Mouse (Mus musculus) kidney, postnatal 10 days (tissue): Measurements from ENCODE around the gene Foxp1.
A peak's percentile ranks its signal among the peaks of the same experiment; 100 is the strongest.

Experiments
- DNase-seq: peaks from one replicate; pipeline ENCODE4 v3.0.0; 2021; ENCODE audit warnings: mixed read lengths

Gene Foxp1

GRCm38 (mm10) chr6:99322132-99322904 lies 200.2 kb downstream of the Foxp1 start:
- no peak for DNase-seq

DNA sequence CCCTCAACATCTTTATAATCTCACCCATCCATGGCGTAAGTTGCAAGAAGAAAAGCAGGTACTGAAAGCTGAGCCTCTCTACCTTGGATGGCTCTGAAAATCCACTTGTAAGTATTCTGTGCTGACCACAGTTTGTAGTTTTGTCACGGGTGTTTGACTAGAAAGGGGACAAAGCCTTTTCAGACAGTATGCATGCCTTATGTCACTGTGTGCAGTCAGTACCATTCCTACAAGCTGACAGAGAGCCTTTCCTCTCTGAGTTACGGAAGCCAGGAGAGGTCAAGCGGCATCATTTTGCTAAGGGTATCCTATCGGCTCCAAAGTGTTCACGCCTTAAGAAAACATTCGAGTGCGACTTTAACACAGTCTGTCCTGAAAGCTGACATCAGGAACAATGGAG lies 202.1 kb downstream of the Foxp1 start:
- no peak for DNase-seq

DNA sequence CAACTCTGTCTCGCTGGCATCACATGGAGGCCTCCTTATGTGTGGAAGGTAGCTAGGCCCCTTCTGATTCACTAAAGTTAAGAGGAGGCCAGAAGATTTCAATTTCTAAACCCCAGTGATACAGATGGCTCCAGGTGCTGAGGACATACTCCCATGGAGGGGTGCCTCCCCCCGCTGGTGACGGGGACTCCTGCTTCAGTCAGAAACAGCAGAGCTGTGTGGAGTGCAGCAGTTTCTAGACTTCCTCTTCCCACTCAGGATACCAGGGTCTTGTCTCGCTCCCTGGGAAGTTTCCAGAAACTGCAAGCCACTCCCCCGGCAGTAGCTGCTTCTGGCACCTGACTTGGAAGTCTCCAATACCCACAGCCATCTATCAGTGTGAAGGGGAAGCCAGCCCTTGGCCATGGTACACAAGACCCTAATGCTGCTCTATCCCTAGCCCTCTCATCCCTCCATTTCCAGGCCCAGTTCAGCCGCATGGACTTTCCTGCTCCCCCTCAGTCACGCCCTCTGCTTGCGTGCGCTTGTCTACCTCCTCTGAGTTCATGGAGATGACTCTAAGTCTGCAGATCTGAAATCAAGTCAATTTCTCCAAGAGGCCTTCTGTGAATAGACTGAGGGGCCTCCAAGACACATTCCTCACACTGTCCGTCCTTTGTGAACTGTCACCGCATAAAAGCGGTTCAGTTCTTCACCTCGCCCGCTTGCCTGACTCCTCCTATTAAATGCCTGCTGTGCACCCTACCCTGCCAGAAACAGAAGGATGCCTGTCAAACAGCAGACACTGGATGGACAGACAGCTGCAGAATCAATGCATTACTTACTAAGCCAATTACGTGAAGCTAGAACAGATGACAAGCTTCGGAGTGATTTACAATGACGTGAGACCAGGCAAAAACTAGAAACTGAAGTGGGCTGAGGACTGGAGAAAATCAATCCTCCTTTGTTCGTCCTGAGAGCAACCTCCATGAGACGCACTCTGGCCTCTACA lies 202.8 kb downstream of the Foxp1 start:
- DNase-seq = no peak

DNA sequence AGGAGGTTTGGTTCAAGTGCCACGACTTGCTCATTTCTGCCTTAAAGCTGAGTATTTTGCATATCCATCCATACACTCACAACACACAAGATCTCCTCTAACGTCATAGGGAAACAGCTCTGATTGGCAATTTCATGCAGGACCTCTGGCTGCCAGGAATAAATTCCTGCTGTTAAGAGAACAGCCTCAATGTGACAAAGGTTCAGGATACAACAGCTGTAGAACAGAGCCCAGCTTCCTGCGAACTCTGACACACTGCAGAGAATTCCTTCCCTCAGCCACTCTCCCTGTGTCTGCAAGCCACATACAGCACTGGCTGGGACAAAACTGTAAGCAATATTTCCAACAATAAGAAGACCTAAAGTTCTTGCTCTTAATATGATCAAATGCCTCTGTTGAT lies 207.8 kb downstream of the Foxp1 start:
- DNase-seq = peak; percentile 38

DNA sequence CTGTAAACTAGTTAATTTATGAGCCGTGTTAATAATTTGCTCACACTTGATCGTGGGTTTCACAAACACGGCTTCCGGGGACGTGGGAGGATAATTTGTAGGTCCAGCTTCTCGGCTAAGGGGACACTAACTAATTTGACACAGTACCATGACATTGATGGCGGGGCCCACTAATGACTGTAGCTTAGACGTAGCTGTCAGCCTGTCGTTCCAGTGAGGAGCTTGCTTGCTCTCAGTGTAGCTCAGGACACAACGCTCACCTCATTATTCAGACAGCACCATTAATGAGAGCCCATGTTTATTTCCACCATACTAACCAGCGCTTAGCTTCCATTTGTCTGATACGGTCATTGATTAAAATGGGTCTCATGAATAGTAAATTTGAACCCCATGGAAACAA lies 212.0 kb downstream of the Foxp1 start:
- no peak for DNase-seq

DNA sequence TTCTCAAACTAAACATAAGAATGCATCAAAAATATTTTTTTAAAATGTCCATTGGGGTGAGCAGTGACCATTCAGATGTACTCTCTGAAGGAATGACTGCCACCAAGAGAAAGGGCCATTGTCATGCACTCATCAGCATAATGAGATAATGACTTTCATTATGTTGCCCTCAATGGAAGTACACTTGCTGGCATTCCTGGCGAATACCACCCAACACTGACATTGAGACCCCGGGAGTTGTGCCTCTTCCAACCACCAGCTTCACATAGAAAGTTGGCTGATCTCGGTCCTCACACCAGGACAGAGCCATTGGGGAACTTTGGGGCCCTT lies 212.4 kb downstream of the Foxp1 start:
- DNase-seq = no peak

DNA sequence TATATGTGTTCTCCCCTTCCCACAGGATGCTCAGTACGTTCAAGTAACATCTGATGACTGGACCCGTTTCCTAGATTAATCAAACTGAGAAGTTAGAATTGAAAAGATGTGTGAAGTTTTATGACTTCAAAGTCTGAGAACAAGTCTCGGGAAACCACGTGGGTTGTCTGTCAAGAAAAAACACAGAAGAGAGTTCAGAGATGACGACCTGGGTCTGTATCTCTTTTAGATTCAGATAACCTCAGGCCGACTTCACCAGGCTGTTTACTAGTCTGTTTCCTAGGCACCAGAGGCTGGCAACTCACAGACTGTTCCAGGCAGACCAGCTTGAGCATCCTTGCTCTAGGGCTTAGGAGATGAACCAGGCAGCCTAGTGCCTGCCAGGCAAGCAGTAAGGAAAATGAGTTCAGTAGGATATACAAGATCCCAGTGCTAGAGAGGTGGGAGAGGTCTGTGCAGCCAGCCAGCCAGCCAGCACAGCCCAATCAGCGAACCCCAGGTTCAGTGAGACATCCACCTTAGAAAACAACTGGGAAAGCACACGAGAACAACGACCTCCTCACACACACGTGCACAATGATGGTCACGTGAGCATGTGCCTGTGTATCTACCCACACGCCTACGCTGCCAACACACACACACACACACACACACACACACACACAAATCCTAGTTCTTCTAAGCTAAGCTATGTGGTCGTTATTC lies 212.9 kb downstream of the Foxp1 start:
- no peak for DNase-seq

- no peak for DNase-seq
Observed at GRCm38 (mm10) chr6:99305751-99306150, 216.8 kb downstream of the Foxp1 start.

DNA sequence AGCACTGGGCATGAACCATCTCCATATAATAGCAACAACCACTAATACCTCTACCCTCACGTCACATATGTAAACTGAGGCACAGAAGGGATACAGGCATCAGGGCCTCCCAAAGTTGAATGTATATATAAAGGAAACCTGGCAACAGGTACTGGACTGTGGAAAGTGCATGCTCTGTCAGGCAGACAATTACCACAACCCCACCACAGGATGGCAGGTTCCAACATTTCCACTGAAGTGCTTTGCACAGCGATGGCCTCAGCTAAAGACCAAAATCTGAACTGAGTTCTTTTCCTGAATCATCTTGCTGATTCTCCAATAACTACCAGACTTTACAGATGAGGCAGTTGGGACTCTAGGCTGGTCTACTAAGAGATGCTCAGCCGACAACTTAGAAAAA lies 217.3 kb downstream of the Foxp1 start:
- no peak for DNase-seq

DNA sequence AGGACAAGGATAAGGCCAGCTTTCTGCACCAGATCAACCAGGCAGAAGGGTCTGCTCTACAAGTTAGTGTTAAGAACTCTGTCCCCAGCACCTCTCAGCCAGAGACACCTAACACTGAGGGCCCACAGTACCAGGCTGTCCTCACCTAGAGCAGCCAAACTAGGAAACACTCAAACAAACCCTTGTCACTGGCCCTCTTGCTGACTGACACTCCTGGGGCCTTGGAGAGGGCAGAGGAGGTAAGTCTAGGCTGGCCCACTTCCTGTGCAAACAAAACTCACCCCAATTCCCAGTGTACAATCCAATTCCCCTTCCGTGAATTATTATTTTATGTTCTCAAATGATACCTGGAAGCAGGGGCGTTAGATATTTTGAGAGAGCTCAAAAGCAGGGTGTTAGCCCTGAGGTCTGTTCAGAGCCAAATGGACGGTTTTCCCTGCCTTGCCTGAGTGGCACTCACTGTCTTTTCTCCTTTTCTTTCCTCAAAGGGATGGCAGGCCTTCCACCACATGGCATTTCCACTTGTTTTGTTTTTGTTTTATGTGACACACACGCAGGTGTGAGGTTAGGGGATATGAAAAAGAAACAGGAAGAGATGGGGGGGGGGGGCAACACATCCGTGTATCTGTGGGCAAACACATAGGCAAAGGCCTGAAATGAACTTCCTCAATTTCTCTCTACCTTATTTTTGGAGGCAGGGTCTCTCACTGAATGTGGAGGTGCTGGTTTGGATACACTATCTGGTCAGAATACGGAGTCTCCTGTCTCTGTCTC lies 219.7 kb downstream of the Foxp1 start:
- no peak for DNase-seq

DNA sequence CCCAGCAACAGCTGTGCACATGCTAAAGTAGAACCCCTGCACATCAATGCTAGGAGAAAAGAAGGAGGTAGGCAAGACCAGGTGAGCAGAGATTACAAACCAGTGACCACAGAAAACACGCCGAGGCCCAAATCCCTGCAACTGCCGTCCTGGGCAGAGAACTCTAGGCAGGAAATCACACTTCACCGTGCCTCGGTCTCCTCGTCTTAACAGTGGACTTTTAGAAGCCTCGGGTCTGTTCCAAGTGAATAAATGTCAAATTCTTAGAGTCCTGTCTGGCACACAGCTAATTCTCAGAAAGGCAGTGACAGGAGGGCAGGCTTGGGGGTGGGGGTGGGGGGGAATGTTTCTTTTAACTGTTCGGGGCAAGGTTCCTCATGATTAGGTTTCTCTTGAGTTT lies 220.6 kb downstream of the Foxp1 start:
- DNase-seq = no peak

- DNase-seq = no peak
Observed at GRCm38 (mm10) chr6:99300235-99300634, 222.3 kb downstream of the Foxp1 start.

GRCm38 (mm10) chr6:99299196-99299595 lies 223.3 kb downstream of the Foxp1 start:
- DNase-seq = no peak

- no peak for DNase-seq
Observed at GRCm38 (mm10) chr6:99297535-99297934, 225.0 kb downstream of the Foxp1 start.

DNA sequence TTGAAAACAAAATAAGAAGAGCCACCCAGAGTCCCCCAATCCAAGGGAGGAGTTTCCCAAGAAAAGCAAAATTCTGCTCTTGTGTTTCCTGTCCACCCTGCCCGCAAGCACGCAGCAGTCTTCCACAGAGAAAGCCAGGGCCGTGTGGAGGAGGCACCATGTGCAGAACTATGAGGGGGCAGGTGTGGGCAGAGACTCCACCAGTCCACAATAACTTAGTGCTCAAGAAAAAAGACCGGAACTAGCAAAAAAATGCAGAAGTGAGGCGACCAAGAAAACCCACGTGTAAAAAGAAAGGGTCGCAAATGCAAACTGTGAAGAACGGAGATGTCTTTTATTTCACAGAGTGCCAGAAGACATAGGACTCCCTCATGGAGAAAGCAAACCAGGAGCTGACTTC lies 227.0 kb downstream of the Foxp1 start:
- peak; percentile 20 for DNase-seq

- DNase-seq = no peak
Observed at GRCm38 (mm10) chr6:99289220-99289619, 233.3 kb downstream of the Foxp1 start.

- no peak for DNase-seq
Observed at GRCm38 (mm10) chr6:99285026-99285425, 237.5 kb downstream of the Foxp1 start.

DNA sequence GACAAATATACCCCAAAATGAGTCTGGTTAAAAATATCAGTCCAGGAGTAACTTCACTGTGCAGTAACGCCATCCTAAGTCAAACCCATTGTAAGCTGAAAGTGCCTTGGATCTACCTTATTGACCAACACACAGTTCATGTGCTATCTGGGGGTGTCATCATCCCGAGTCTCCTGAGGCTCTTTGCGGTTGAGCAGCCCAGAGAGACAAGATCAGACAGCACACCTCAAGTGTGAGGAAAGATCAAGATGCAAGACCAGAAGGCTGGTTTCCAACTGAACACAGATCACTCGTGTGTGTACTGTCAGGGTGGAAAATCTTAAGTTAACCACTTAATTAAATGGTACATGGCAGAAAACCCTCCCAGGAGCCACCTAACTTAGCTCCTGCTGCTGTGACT lies 238.5 kb downstream of the Foxp1 start:
- DNase-seq = no peak

GRCm38 (mm10) chr6:99282866-99283657 lies 239.5 kb downstream of the Foxp1 start:
- DNase-seq = no peak

DNA sequence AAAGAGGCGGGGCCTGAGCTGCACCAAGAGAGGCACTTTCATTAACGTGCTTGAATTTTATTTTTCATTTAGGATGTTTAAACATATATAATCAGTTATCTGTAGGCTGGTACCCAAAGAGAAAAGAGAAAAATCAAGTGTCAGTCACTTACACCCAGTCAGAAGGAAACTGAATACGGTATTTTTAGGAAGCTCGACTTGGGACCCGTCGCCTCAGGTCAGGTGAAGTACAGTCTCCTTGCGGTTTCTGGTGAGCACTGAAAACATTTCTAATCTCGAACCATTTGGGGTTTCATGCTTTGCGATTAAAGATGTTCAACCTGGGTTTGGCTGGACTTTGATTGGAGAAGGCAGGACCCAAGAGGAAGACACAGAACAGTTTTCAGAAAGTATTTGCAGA lies 241.1 kb downstream of the Foxp1 start:
- no peak for DNase-seq

- DNase-seq = no peak
Observed at GRCm38 (mm10) chr6:99280619-99281018, 241.9 kb downstream of the Foxp1 start.

GRCm38 (mm10) chr6:99277251-99277650 lies 245.3 kb downstream of the Foxp1 start:
- no peak for DNase-seq
